Mouse (Mus musculus) heart, embryonic 14.5 days (tissue): Measurements from ENCODE around the gene Nos1. TPM values are rescaled to one million over a fixed set of nuclear protein-coding genes. Genes with fewer than 3 reads are reported as not detected.

Source experiments
- ATAC-seq: fragments of 200-750 bp; cut with Nextera tagmentation; 2 replicates; pipeline ENCODE4 v1.8.0; 2017; ENCODE audit warnings: low read depth, moderate TSS enrichment; ENCODE audit not compliant: insufficient number of reproducible peaks, insufficient read depth, low FRiP score
- H3K27ac ChIP-seq, 2 experiments: fragments of 200-500 bp in 1 of 2; fragments of 300-500 bp in 1 of 2; sonication (generic) in 1 of 2; replicated peaks in 1 of 2; 2 replicates each; pipeline ENCODE4 v1.5.1; 2012 to 2014; ENCODE audit warnings: low read depth in 2 of 2, low read length in 2 of 2, control low read depth in 1 of 2, mild to moderate bottlenecking in 1 of 2, mixed read lengths in 1 of 2; ENCODE audit not compliant: control insufficient read depth in 1 of 2, insufficient read depth in 1 of 2
- H3K27me3 ChIP-seq: fragments of 300-500 bp; sonication (generic); 2 replicates; pipeline ENCODE4 v1.6.1; 2014; ENCODE audit warnings: mild to moderate bottlenecking, low read length, control low read depth; ENCODE audit not compliant: control insufficient read depth, insufficient read depth
- H3K36me3 ChIP-seq: fragments of 300-500 bp; sonication (generic); 2 replicates; pipeline ENCODE4 v1.6.1; 2014; ENCODE audit warnings: mild to moderate bottlenecking, control low read depth, low read length, mixed read lengths; ENCODE audit not compliant: control insufficient read depth, insufficient read depth
- H3K4me1 ChIP-seq, 2 experiments: fragments of 200-500 bp in 1 of 2; fragments of 300-500 bp in 1 of 2; sonication (generic) in 1 of 2; 2 replicates each; pipeline ENCODE4 v1.6.1; 2012 to 2014; ENCODE audit warnings: low read length in 2 of 2, control low read depth in 1 of 2, mixed read lengths in 1 of 2; ENCODE audit not compliant: control insufficient read depth in 2 of 2, insufficient read depth in 2 of 2
- H3K4me2 ChIP-seq: fragments of 300-500 bp; sonication (generic); 2 replicates; pipeline ENCODE4 v1.6.1; 2014; ENCODE audit warnings: mild to moderate bottlenecking, low read length
- H3K4me3 ChIP-seq, 2 experiments: fragments of 200-500 bp in 1 of 2; fragments of 300-500 bp in 1 of 2; sonication (generic) in 1 of 2; 2 replicates each; pipeline ENCODE4 v1.5.1; 2012 to 2014; ENCODE audit warnings: low read length in 2 of 2, mild to moderate bottlenecking in 2 of 2, control low read depth in 1 of 2, low read depth in 1 of 2, moderate library complexity in 1 of 2; ENCODE audit not compliant: control insufficient read depth in 1 of 2, insufficient read depth in 1 of 2
- H3K9ac ChIP-seq: fragments of 300-500 bp; sonication (generic); 2 replicates; pipeline ENCODE4 v1.6.1; 2014; ENCODE audit warnings: mild to moderate bottlenecking, low read length
- H3K9me3 ChIP-seq: fragments of 300-500 bp; sonication (generic); 2 replicates; pipeline ENCODE4 v1.6.1; 2016; ENCODE audit warnings: low read length, control low read depth; ENCODE audit not compliant: control insufficient read depth
- WGBS: fragments of 180-500 bp; shearing (Covaris S2); extraction: QIAGEN DNeasy Blood & Tissue Kit; methylation state at CpG from one replicate; pipeline ENCODE4 v1.1.7; 2014; 5-methylcytosine and 5-hydroxymethylcytosine counted together
- polyA plus RNA-seq: library from polyadenylated mRNA; unstranded; fragments of >200 nt; fragmentation: Nextera tagmentation; extraction: Ambion mirVana; gene quantifications from 2 replicates; pipeline ENCODE4 v1.2.1, GENCODE M21; 2014

Nos1 gene
- polyA plus RNA-seq, 1 experiment from 2014 or later: 0.04 TPM

GRCm38 (mm10) chr5:117898055-117898806 is 117.4 kb downstream of the Nos1 start:
- Histone ChIP-seq H3K27me3 (0 out of 2 replicates have a peak, but pooled peaks cover 4% of the 10 kb centered on the region), H3K4me1 (peaks cover 2 to 10% of the 10 kb centered on the region in 2 experiments; a peak in 2 of 4 replicates), H3K36me3 (no peaks in the 10 kb centered on the region), H3K9me3 (no peaks in the 10 kb centered on the region), H3K4me2 (peak overlapping the region; percentile 8; the same call in 1 of the 2 replicates), H3K27ac (no peak overlapping the region), H3K4me3 (no peak overlapping the region), H3K9ac (no peak overlapping the region)
- ATAC-seq: no peak
- WGBS: 8% methylated on average over 9 of the region's 9 CpGs

DNA sequence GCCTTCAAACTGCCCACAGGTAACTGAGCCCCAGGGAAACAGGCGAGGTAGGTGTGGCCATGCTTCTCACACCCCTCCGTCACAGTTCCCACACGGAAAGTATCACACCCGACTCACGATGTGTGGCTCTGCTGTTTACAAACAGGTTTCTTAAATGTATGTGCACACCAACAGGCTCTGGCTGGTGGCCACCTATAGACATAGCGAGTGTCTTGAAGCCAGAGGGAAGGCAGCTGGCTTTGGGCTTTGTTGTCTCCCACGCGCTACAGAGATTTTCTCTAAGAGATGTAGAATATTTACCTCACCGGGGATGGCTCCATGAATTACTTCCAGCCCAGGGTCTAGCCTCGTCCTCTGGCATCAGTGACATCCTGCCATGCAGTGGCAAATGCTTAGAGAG is 118.5 kb downstream of the Nos1 start:
- Histone ChIP-seq H3K27me3 (0 out of 2 replicates have a peak, but pooled peaks cover 4% of the 10 kb centered on the region), H3K27ac (no peak overlapping the region), H3K9me3 (no peaks in the 10 kb centered on the region), H3K4me3 (no peak overlapping the region), H3K4me1 (peaks cover 2 to 10% of the 10 kb centered on the region in 2 experiments; a peak in 2 of 4 replicates), H3K4me2 (no peak overlapping the region), H3K36me3 (no peaks in the 10 kb centered on the region), H3K9ac (no peak overlapping the region)
- no peak for ATAC-seq
- WGBS: 72% methylated on average over 10 of the region's 10 CpGs

GRCm38 (mm10) chr5:117900921-117901705 is 120.3 kb downstream of the Nos1 start:
- Histone ChIP-seq H3K4me3 (no peak overlapping the region), H3K9me3 (no peaks in the 10 kb centered on the region), H3K27me3 (0 out of 2 replicates have a peak, but pooled peaks cover 4% of the 10 kb centered on the region), H3K9ac (no peak overlapping the region), H3K27ac (no peak overlapping the region), H3K4me2 (no peak overlapping the region), H3K36me3 (no peaks in the 10 kb centered on the region), H3K4me1 (peaks cover 2 to 10% of the 10 kb centered on the region in 2 experiments; a peak in 2 of 4 replicates)
- 35% methylated on average over 13 of the region's 13 CpGs for WGBS
- ATAC-seq: no peak

DNA sequence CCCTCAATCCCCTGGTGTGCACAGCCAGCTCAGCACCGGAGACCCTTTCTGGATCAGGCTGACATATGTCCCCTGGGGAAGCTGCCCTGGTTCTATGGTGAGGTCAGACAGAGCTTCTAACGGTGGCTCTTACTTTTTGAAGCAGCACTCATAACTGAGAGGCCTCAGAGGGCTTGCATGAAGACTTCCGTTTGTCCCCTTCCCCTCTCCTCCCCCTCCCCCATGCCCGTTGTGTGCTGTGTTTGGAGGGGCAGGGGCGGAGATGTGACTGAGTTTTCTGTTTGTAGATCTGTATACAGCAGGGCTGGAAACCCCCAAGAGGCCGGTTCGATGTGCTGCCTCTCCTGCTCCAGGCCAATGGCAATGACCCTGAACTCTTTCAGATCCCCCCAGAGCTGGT is 122.7 kb downstream of the Nos1 start:
- 53% methylated on average over 7 of the region's 7 CpGs for WGBS
- Histone ChIP-seq H3K36me3 (no peaks in the 10 kb centered on the region), H3K27ac (no peak overlapping the region)

GRCm38 (mm10) chr5:117905728-117906127 is 124.9 kb downstream of the Nos1 start:
- H3K36me3 ChIP-seq: no peaks in the 10 kb centered on the region
- H3K27me3 ChIP-seq: 0 out of 2 replicates have a peak, but pooled peaks cover 4% of the 10 kb centered on the region
- H3K9ac ChIP-seq: no peak overlapping the region
- no peak overlapping the region for H3K27ac ChIP-seq
- WGBS: 66% methylated on average over 4 of the region's 4 CpGs
- H3K4me1 ChIP-seq: no peaks in the 10 kb centered on the region
- no peak overlapping the region for H3K4me3 ChIP-seq
- no peak for ATAC-seq
- H3K4me2 ChIP-seq: no peak overlapping the region
- H3K9me3 ChIP-seq: no peaks in the 10 kb centered on the region

More for the DNA sequence above, 122.7 kb downstream of the Nos1 start:
- H3K9ac ChIP-seq: no peak overlapping the region
- H3K27me3 ChIP-seq: 0 out of 2 replicates have a peak, but pooled peaks cover 4% of the 10 kb centered on the region
- ATAC-seq: no peak
- no peaks in the 10 kb centered on the region for H3K9me3 ChIP-seq
- H3K4me2 ChIP-seq: no peak overlapping the region
- H3K4me1 ChIP-seq: peaks cover under 1 to 3% of the 10 kb centered on the region in 2 experiments; a peak in 2 of 4 replicates
- no peak overlapping the region for H3K4me3 ChIP-seq

- no peak overlapping the region for H3K27ac ChIP-seq
- H3K9me3 ChIP-seq: no peaks in the 10 kb centered on the region
- no peak for ATAC-seq
- 67% methylated on average over 4 of the region's 4 CpGs for WGBS
- H3K4me1 ChIP-seq: no peaks in the 10 kb centered on the region
- no peaks in the 10 kb centered on the region for H3K27me3 ChIP-seq
- H3K4me3 ChIP-seq: no peak overlapping the region
- no peak overlapping the region for H3K9ac ChIP-seq
- H3K36me3 ChIP-seq: no peaks in the 10 kb centered on the region
- H3K4me2 ChIP-seq: no peak overlapping the region
These were observed 128.7 kb downstream of the Nos1 start for GRCm38 (mm10) chr5:117909524-117909923.

DNA sequence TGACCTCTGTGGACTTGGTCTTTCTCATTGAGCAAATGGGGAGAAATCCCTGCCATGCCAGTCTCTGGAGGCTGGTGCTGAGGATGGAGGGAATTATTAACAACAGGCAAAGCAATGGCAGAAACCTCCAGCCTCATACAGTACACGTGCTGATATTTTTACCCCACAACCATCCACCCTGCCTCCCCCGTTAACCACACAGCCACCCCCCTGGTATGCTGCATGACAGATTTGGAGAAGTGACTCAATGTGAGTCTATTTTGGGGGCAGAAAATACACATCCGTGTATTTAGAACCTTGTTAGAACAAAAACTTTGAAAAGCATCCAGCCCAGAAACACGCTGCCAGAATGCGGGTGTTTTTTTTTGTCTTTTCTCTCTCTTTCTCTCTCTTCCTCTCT is 135.5 kb downstream of the Nos1 start:
- Histone ChIP-seq H3K27me3 (no peaks in the 10 kb centered on the region), H3K27ac (no peak overlapping the region), H3K36me3 (no peaks in the 10 kb centered on the region), H3K9me3 (no peaks in the 10 kb centered on the region), H3K4me1 (no peaks in the 10 kb centered on the region), H3K4me2 (no peak overlapping the region), H3K9ac (no peak overlapping the region), H3K4me3 (no peak overlapping the region)
- 71% methylated on average over 5 of the region's 5 CpGs for WGBS
- ATAC-seq: no peak
